Mouse (Mus musculus): Measurements from ENCODE around the gene Bloc1s3. TPM values are rescaled to one million over a fixed set of nuclear protein-coding genes. Genes with fewer than 3 reads are reported as not detected.

The Bloc1s3 gene
- polyA plus RNA-seq, 1 experiment from 2014 or later: 0.74 TPM

DNA sequence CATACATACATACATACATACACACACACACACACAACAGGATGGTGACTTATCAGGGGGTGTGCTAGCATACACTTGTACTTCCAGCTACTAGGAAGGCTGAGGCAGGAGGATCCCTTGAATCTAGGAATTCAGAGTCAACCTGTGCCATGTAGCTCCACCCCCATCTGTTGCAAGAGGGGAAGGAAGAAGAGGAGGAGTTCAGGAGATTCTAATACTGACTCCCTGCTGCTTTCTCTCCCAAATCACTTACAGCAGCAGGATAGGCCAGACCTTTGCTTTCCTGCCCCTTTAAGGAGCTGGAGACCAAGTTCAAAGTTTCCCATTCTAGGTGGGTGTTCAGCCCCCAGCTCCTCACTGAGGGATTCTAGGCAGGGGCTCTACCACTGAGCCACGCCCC lies 22.7 kb downstream of the Bloc1s3 start:
- Histone ChIP-seq H3K9me3 (ENCODE audit: control insufficient read depth, low read depth, low read length) (no peaks in the 10 kb centered on the region), H3K27me3 (ENCODE audit: control insufficient read depth, insufficient read depth, low read length) (peaks cover 21% of the 10 kb centered on the region), H3K36me3 (ENCODE audit: control insufficient read depth, insufficient read depth, low read length) (no peaks in the 10 kb centered on the region), H3K4me3 (ENCODE audit: low read depth, low read length) (no peak overlapping the region), H3K4me1 (ENCODE audit: control insufficient read depth, insufficient read depth, low read length) (no peaks in the 10 kb centered on the region), H3K27ac (ENCODE audit: low read length) (no peak overlapping the region), H3K9ac (replicated peaks; ENCODE audit: low read depth, low read length) (no peak overlapping the region), H3K4me2 (replicated peaks; ENCODE audit: low read depth, low read length) (no peak overlapping the region)
- WGBS: 83% methylated on average over 1 of the region's 1 CpGs
- no peak for ATAC-seq (ENCODE audit: insufficient number of reproducible peaks, insufficient read depth, low FRiP score, low read depth)

DNA sequence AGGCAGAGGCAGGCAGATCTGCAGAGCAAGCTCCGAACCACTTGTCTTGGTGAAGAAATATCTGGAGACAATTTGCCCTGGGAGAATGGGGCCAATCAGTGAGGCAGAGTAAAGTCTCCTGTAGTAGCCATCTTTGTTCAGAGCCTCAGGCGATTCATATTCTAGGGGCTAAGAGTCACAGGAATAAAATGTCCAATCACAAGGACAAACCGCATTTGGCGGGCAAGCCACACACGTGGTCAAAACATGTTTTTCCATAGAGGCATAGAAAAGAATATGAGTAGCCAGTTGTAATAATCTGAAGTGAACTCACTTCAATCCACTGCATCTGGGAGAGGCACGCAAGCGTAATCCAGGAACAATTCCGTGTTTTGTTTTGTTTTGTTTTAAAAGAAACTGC lies 24.9 kb downstream of the Bloc1s3 start:
- 83% methylated on average over 8 of the region's 8 CpGs for WGBS
- Histone ChIP-seq H3K27me3 (ENCODE audit: control insufficient read depth, insufficient read depth, low read length) (0 out of 2 replicates have a peak, but pooled peaks cover 6% of the 10 kb centered on the region), H3K9ac (replicated peaks; ENCODE audit: low read depth, low read length) (no peak overlapping the region), H3K4me2 (replicated peaks; ENCODE audit: low read depth, low read length) (no peak overlapping the region), H3K36me3 (ENCODE audit: control insufficient read depth, insufficient read depth, low read length) (no peaks in the 10 kb centered on the region), H3K27ac (ENCODE audit: low read length) (no peak overlapping the region), H3K4me3 (ENCODE audit: low read depth, low read length) (no peak overlapping the region), H3K9me3 (ENCODE audit: control insufficient read depth, low read depth, low read length) (no peaks in the 10 kb centered on the region), H3K4me1 (ENCODE audit: control insufficient read depth, insufficient read depth, low read length) (no peaks in the 10 kb centered on the region)
- ATAC-seq (ENCODE audit: insufficient number of reproducible peaks, insufficient read depth, low FRiP score, low read depth): no peak

DNA sequence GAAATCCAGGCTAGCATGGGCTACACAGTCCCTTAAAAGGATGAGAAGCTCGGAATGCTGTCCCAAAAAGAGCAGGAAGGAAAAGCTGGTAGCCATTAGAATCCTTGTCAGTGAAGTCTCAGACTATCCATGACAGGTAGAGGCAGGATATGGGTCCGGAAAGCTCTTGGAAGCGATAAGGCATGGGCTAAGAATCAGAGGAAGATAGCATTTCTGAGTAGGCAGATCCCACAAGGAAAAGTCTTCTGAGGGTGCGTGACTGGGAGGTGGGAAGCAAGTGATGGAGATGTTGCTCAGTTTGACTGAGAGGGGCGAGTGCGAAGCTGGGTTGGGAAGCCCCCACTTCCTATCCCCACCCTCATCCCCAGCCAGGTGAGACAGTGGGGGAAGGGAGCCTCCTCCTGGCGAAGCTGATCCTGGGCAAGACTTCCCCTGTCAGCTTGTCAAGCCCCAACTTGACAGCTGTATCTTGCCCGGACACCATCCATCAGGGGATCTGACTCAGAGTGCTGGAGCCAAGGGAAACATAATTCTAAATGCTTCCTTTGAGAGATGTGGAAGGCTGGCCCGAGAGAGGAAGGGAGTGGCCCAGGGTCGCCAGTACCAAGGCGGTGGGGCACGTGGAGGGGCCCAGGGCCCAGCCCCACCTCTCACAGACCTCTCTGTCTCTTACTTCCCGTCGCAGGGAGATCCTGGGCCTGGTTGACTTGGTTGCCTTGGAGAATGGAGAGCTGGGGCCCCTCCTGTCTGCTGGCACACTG lies 30.4 kb downstream of the Bloc1s3 start:
- Histone ChIP-seq H3K36me3 (ENCODE audit: control insufficient read depth, insufficient read depth, low read length) (no peaks in the 10 kb centered on the region), H3K4me1 (ENCODE audit: control insufficient read depth, insufficient read depth, low read length) (no peaks in the 10 kb centered on the region; the same call in 1 of the 2 replicates), H3K9me3 (ENCODE audit: control insufficient read depth, low read depth, low read length) (no peaks in the 10 kb centered on the region), H3K27me3 (ENCODE audit: control insufficient read depth, insufficient read depth, low read length) (peaks cover 3% of the 10 kb centered on the region; the same call in 1 of the 2 replicates), H3K9ac (replicated peaks; ENCODE audit: low read depth, low read length) (no peak overlapping the region), H3K27ac (ENCODE audit: low read length) (no peak overlapping the region), H3K4me2 (replicated peaks; ENCODE audit: low read depth, low read length) (no peak overlapping the region), H3K4me3 (ENCODE audit: low read depth, low read length) (no peak overlapping the region)
- no peak for ATAC-seq (ENCODE audit: insufficient number of reproducible peaks, insufficient read depth, low FRiP score, low read depth)
- 24% methylated on average over 14 of the region's 14 CpGs for WGBS

DNA sequence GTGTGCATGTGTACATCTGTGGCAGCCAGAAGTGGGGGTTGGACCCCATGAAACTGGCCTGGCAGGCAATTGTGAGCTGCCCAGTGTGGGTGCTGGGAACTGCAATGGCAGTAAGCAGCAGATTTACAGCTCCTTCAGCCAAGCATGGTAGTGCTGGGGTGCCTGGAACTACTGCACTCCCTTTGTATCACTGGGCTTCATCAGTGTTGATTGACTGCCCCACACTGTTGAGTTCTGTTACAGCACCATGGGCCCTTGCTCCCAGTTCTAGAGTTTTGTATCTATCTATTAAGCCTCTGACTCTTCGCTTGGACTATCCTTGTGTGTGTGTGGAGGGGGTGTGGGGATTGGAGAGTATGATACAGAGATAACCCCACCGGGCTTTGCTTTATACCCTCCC lies 31.1 kb downstream of the Bloc1s3 start:
- Histone ChIP-seq H3K4me1 (ENCODE audit: control insufficient read depth, insufficient read depth, low read length) (no peaks in the 10 kb centered on the region; the same call in 1 of the 2 replicates), H3K4me3 (ENCODE audit: low read depth, low read length) (no peak overlapping the region), H3K36me3 (ENCODE audit: control insufficient read depth, insufficient read depth, low read length) (no peaks in the 10 kb centered on the region), H3K4me2 (replicated peaks; ENCODE audit: low read depth, low read length) (no peak overlapping the region), H3K27me3 (ENCODE audit: control insufficient read depth, insufficient read depth, low read length) (peaks cover 6% of the 10 kb centered on the region; the same call in 1 of the 2 replicates), H3K27ac (ENCODE audit: low read length) (no peak overlapping the region), H3K9me3 (ENCODE audit: control insufficient read depth, low read depth, low read length) (no peaks in the 10 kb centered on the region), H3K9ac (replicated peaks; ENCODE audit: low read depth, low read length) (no peak overlapping the region)
- no peak for ATAC-seq (ENCODE audit: insufficient number of reproducible peaks, insufficient read depth, low FRiP score, low read depth)
- WGBS: 57% methylated on average over 2 of the region's 2 CpGs

DNA sequence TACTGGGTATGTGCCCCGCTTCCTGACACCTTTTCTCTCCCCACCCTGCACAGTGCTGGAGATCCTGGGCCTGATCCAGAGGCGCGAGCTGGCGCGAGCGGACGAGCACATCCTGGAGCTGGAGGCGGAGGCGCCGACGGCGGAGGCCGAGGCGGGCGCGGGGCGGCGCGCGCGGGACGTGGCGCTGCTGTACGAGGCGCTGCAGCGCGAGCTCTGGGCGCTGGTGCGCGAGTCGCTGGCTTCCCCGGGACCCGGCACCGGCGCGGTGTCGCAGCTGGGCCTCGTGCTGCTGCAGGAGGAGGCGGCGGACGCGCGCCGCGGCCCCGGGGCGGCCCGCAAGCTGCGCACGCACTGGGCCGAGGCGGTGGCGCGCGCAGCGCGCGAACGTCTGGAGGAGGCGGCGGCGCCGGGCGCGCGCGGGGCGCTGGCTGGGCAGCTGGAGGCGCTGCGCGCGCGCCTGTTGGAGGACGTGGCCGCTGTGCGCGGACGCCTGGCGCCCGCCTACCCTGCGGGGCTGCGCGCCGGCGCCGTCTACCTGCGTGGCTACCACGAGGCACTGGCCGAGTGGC lies 34.2 kb downstream of the Bloc1s3 start:
- Histone ChIP-seq H3K9ac (replicated peaks; ENCODE audit: low read depth, low read length) (peak overlapping the region; percentile 63), H3K36me3 (ENCODE audit: control insufficient read depth, insufficient read depth, low read length) (no peaks in the 10 kb centered on the region), H3K4me1 (ENCODE audit: control insufficient read depth, insufficient read depth, low read length) (no peaks in the 10 kb centered on the region; the same call in 1 of the 2 replicates), H3K27me3 (ENCODE audit: control insufficient read depth, insufficient read depth, low read length) (peaks cover 14% of the 10 kb centered on the region), H3K4me3 (ENCODE audit: low read depth, low read length) (peak overlapping the region; percentile 41), H3K9me3 (ENCODE audit: control insufficient read depth, low read depth, low read length) (no peaks in the 10 kb centered on the region), H3K4me2 (replicated peaks; ENCODE audit: low read depth, low read length) (peak overlapping the region; percentile 88), H3K27ac (ENCODE audit: low read length) (peak overlapping the region; percentile 39; the same call in 1 of the 2 replicates)
- ATAC-seq (ENCODE audit: insufficient number of reproducible peaks, insufficient read depth, low FRiP score, low read depth): peak; percentile 87
- WGBS: under 1% methylated on average over 65 of the region's 89 CpGs

DNA sequence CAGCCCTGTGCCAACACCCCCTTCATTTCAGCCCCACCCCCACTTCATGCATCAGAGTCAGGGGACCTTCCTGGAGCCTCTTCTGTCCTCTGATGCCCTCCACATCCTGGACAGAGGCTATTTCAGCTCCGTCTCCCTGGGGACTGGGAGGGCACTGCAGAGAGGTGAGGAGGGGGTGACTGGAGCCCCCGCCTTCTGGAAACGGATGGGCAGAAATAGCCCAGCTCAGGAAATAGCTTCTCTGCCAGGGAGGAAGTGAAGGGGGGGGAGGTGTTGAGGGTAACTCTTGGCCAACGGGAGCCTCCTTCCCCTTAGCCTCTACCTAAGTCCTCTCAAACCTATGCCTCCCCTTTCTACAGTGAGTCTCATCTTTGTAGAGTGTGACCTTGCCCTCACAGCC lies 35.8 kb downstream of the Bloc1s3 start:
- Histone ChIP-seq H3K27me3 (ENCODE audit: control insufficient read depth, insufficient read depth, low read length) (peaks cover 14% of the 10 kb centered on the region), H3K4me1 (ENCODE audit: control insufficient read depth, insufficient read depth, low read length) (no peaks in the 10 kb centered on the region; the same call in 1 of the 2 replicates), H3K36me3 (ENCODE audit: control insufficient read depth, insufficient read depth, low read length) (no peaks in the 10 kb centered on the region), H3K4me2 (replicated peaks; ENCODE audit: low read depth, low read length) (no peak overlapping the region), H3K4me3 (ENCODE audit: low read depth, low read length) (no peak overlapping the region), H3K9me3 (ENCODE audit: control insufficient read depth, low read depth, low read length) (no peaks in the 10 kb centered on the region), H3K27ac (ENCODE audit: low read length) (no peak overlapping the region), H3K9ac (replicated peaks; ENCODE audit: low read depth, low read length) (no peak overlapping the region)
- ATAC-seq (ENCODE audit: insufficient number of reproducible peaks, insufficient read depth, low FRiP score, low read depth): no peak
- WGBS: 28% methylated on average over 4 of the region's 4 CpGs

DNA sequence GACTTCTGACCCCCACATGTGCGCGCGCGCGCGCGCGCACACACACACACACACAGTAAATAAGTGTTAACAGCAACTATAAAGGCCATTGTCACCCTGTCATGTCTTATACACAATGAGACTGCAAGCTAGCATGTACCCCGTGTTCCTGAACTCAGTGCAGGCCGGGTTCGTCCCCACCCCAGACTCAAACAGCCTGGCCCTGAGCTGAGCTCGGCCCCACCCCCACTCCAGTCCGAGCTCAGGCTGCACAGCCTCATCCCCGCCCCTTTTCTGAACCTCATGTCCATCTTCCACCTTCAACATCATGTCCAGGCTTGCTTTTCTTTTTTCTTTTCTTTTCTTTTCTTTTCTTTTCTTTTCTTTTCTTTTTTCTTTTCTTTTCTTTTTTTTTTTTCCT lies 37.9 kb downstream of the Bloc1s3 start:
- Histone ChIP-seq H3K36me3 (ENCODE audit: control insufficient read depth, insufficient read depth, low read length) (no peaks in the 10 kb centered on the region), H3K9ac (replicated peaks; ENCODE audit: low read depth, low read length) (no peak overlapping the region), H3K4me1 (ENCODE audit: control insufficient read depth, insufficient read depth, low read length) (no peaks in the 10 kb centered on the region; the same call in 1 of the 2 replicates), H3K4me2 (replicated peaks; ENCODE audit: low read depth, low read length) (no peak overlapping the region), H3K27me3 (ENCODE audit: control insufficient read depth, insufficient read depth, low read length) (peaks cover 14% of the 10 kb centered on the region), H3K9me3 (ENCODE audit: control insufficient read depth, low read depth, low read length) (no peaks in the 10 kb centered on the region), H3K27ac (ENCODE audit: low read length) (no peak overlapping the region), H3K4me3 (ENCODE audit: low read depth, low read length) (no peak overlapping the region)
- ATAC-seq (ENCODE audit: insufficient number of reproducible peaks, insufficient read depth, low FRiP score, low read depth): no peak
- WGBS: 13% methylated on average over 14 of the region's 14 CpGs

DNA sequence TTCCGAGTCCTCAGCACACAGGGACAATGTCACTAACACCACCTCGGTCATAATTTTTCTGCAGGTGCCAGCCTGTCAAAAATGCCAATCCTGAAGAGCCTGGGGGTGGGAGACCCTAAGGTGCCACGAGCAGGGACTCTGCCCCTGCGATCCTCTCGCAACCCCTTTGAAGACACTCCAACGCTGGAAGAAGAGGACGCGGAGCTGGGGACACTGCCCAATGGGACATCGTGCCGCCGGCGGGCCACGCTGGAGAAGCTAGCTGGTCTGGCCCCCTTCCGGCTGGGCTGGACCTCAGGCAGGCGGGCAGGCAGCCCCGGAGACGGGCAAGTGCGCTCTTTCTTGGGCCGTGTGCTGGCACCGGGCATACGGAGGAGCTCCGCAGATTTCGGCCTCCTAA lies 38.8 kb downstream of the Bloc1s3 start:
- 18% methylated on average over 23 of the region's 23 CpGs for WGBS

More for the DNA sequence above, 38.8 kb downstream of the Bloc1s3 start:
- Histone ChIP-seq H3K4me3 (ENCODE audit: low read depth, low read length) (no peak overlapping the region), H3K27me3 (ENCODE audit: control insufficient read depth, insufficient read depth, low read length) (peaks cover 14% of the 10 kb centered on the region), H3K4me2 (replicated peaks; ENCODE audit: low read depth, low read length) (0 out of 2 replicates have a peak overlapping the region, but pooled peaks have one; percentile 5), H3K9ac (replicated peaks; ENCODE audit: low read depth, low read length) (no peak overlapping the region), H3K4me1 (ENCODE audit: control insufficient read depth, insufficient read depth, low read length) (peaks cover 2% of the 10 kb centered on the region; the same call in 1 of the 2 replicates), H3K9me3 (ENCODE audit: control insufficient read depth, low read depth, low read length) (no peaks in the 10 kb centered on the region), H3K27ac (ENCODE audit: low read length) (no peak overlapping the region), H3K36me3 (ENCODE audit: control insufficient read depth, insufficient read depth, low read length) (no peaks in the 10 kb centered on the region)
- no peak for ATAC-seq (ENCODE audit: insufficient number of reproducible peaks, insufficient read depth, low FRiP score, low read depth)

Measured in stomach, embryonic 14.5 days (tissue).